Mouse (Mus musculus) ES-Bruce4 (cell line): ENCODE results near the gene Arhgef25. TPM values are rescaled to one million over a fixed set of nuclear protein-coding genes. Genes with fewer than 3 reads are reported as not detected.
A peak's percentile ranks its signal among the peaks of the same experiment; 100 is the strongest.
"Not testable (repeated sequence)": the region's sequence is repeated elsewhere in the genome, so short reads cannot be mapped to it uniquely, and the experiment has no call there.

Experiments
- H3K27ac ChIP-seq: 2 replicates; pipeline ENCODE4 v1.5.1; 2012; ENCODE audit warnings: low read length, inconsistent platforms; ENCODE audit not compliant: insufficient read depth
- H3K27me3 ChIP-seq: 2 replicates; pipeline ENCODE4 v1.6.1; 2012; ENCODE audit warnings: mild to moderate bottlenecking, low read length, inconsistent platforms; ENCODE audit not compliant: control insufficient read depth, poor library complexity, insufficient read depth, severe bottlenecking
- H3K36me3 ChIP-seq: 2 replicates; pipeline ENCODE4 v1.6.1; 2012; ENCODE audit warnings: inconsistent platforms, mild to moderate bottlenecking, low read length, moderate library complexity; ENCODE audit not compliant: control insufficient read depth, poor library complexity, insufficient read depth, severe bottlenecking
- H3K4me1 ChIP-seq: one replicate; pipeline ENCODE4 v1.8.1; 2011; ENCODE audit warnings: low read length; ENCODE audit not compliant: control insufficient read depth, insufficient read depth
- H3K4me3 ChIP-seq: 2 replicates; pipeline ENCODE4 v1.5.1; 2011; ENCODE audit warnings: low read depth, mild to moderate bottlenecking, low read length
- H3K9ac ChIP-seq: 2 replicates; pipeline ENCODE4 v1.6.1; 2012; ENCODE audit warnings: low read depth, mild to moderate bottlenecking, inconsistent platforms; ENCODE audit not compliant: poor library complexity, severe bottlenecking
- H3K9me3 ChIP-seq: replicated peaks from 2 replicates; pipeline ENCODE4 v1.6.1; 2012; ENCODE audit warnings: mild to moderate bottlenecking, low read length, inconsistent platforms; ENCODE audit not compliant: control insufficient read depth, poor library complexity, insufficient read depth, severe bottlenecking
- CTCF ChIP-seq: IDR thresholded peaks from one replicate; pipeline ENCODE4 v1.8.1; 2011; ENCODE audit warnings: low read depth, low read length
- EP300 ChIP-seq: IDR thresholded peaks from 2 replicates; pipeline ENCODE4 v1.6.1; 2011; ENCODE audit warnings: low read depth, low read length; ENCODE audit not compliant: insufficient read depth
- POLR2A ChIP-seq: IDR thresholded peaks from one replicate; pipeline ENCODE4 v1.8.1; 2011; ENCODE audit warnings: low read length; ENCODE audit not compliant: insufficient read depth
- polyA plus RNA-seq: library from polyadenylated mRNA; stranded (reverse); fragments of >200 nt; gene quantifications from 2 replicates; pipeline ENCODE4 v1.2.4, GENCODE M21; 2011; ENCODE audit warnings: low read depth; ENCODE audit not compliant: missing spikeins, insufficient read depth, insufficient read length

Arhgef25 gene
- polyA plus RNA-seq, 1 experiment, result 54.3 TPM

DNA sequence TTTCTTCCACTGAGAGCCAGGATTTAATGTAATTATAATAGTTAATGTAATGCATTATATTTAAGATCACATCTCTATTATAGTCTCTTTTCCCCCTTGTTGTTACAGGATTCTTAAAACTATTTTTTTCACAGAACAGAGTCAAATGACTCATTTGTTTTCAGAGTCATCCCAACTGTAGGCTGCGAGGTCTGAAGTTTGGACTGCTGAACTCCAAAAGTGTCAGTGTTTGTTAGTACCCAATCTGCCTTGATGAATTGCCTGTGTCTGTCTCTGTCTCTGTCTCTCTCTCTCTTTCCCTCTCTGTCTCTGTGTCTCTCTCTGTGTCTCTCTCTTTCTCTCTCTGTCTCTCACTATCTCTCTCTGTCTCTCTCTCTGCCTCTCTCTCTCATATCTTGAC, 33.4 kb downstream of the Arhgef25 start:
- no peak for TF ChIP-seq EP300
- TF ChIP-seq CTCF, result no peak

DNA sequence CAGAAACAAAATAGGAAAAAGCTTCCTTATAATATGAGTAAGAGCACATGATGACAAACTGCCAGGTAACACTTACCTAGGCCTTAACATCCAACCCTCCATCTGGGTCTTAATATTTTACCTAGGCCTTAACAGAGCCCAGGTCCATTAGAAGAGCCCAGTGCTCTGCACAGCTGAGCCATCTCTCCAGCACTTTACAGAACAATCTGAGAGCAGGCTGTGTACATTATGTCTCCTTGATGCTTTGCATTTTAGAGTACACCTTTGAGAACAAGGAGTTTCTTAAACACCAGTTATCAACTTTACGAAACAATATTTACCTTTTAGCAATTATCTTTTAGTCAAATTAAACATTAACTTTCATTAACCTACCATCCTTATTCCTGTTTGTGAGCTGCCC, 33.8 kb downstream of the Arhgef25 start:
- Histone ChIP-seq H3K9ac (no peak overlapping the region), H3K4me1 (no peaks in the 10 kb centered on the region), H3K36me3 (no peaks in the 10 kb centered on the region), H3K9me3 (0 out of 2 replicates have a peak, but pooled peaks cover 7% of the 10 kb centered on the region), H3K4me3 (no peak overlapping the region), H3K27ac (no peak overlapping the region), H3K27me3 (no peaks in the 10 kb centered on the region)
- TF ChIP-seq CTCF, result no peak
- no peak for TF ChIP-seq POLR2A
- TF ChIP-seq EP300, result no peak

More for the DNA sequence above, 33.4 kb downstream of the Arhgef25 start:
- Histone ChIP-seq H3K9me3 (0 out of 2 replicates have a peak, but pooled peaks cover 7% of the 10 kb centered on the region), H3K36me3 (no peaks in the 10 kb centered on the region), H3K9ac (no peak overlapping the region), H3K4me3 (no peak overlapping the region), H3K4me1 (no peaks in the 10 kb centered on the region), H3K27me3 (no peaks in the 10 kb centered on the region), H3K27ac (no peak overlapping the region)

- no peak overlapping the region for H3K9ac ChIP-seq
- H3K4me3 ChIP-seq, result no peak overlapping the region
- no peaks in the 10 kb centered on the region for H3K27me3 ChIP-seq
- H3K9me3 ChIP-seq, result 0 out of 2 replicates have a peak, but pooled peaks cover 7% of the 10 kb centered on the region
- no peak overlapping the region for H3K27ac ChIP-seq
- no peaks in the 10 kb centered on the region for H3K36me3 ChIP-seq
- no peak for TF ChIP-seq CTCF
- H3K4me1 ChIP-seq, result no peaks in the 10 kb centered on the region
Observed at GRCm38 (mm10) chr10:127154652-127155051, 35.2 kb downstream of the Arhgef25 start.

GRCm38 (mm10) chr10:127154241-127154640, 35.6 kb downstream of the Arhgef25 start:
- H3K4me1 ChIP-seq, result no peaks in the 10 kb centered on the region
- no peak overlapping the region for H3K27ac ChIP-seq

DNA sequence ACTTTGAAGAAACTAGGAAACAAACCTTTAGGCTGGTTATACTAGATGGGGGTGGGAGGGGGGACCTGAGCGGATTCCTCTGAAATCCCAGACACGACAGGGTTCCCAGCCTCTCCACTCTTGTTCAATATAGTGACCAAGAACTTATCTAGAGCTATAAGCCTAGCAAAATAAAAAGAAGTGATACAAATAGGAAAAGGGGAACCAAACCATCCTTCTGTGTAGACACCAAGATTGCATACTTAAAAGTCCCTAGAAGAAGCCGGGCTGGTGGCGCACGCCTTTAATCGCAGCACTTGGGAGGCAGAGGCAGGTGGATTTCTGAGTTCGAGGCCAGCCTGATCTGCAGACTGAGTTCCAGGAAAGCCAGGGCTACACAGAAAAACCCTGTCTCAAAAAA, 36.6 kb downstream of the Arhgef25 start:
- Histone ChIP-seq H3K27me3 (no peaks in the 10 kb centered on the region), H3K27ac (no peak overlapping the region), H3K4me1 (no peaks in the 10 kb centered on the region), H3K36me3 (no peaks in the 10 kb centered on the region), H3K4me3 (no peak overlapping the region), H3K9ac (no peak overlapping the region), H3K9me3 (0 out of 2 replicates have a peak, but pooled peaks cover 7% of the 10 kb centered on the region)
- no peak for TF ChIP-seq EP300
- no peak for TF ChIP-seq CTCF
- no peak for TF ChIP-seq POLR2A

More at GRCm38 (mm10) chr10:127154241-127154640, 35.6 kb downstream of the Arhgef25 start:
- no peak overlapping the region for H3K9ac ChIP-seq
- H3K9me3 ChIP-seq, result 0 out of 2 replicates have a peak, but pooled peaks cover 7% of the 10 kb centered on the region
- TF ChIP-seq EP300, result no peak
- TF ChIP-seq CTCF, result no peak
- H3K27me3 ChIP-seq, result no peaks in the 10 kb centered on the region
- H3K4me3 ChIP-seq, result no peak overlapping the region
- no peaks in the 10 kb centered on the region for H3K36me3 ChIP-seq

DNA sequence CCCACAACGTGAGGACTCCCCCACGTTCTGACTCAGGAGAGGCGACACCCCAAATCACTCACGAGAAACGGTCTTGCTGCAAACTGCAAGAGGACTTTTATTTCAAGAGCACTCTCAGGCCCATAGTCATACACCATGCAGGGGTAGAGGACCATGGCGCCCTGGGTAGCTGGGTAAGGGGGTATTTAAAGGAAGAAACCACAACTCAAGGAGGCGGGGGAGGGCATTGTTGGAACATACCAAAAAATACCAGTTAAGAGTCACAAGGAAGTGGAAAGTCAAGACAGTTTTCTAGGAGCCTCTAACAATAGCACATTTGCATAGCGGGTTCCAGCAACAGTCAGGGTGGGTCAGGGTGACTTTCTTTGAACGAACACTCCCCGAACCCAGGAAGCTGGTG, 37.3 kb downstream of the Arhgef25 start:
- H3K4me3 ChIP-seq, H3K4me1 ChIP-seq, H3K9ac ChIP-seq, H3K36me3 ChIP-seq, H3K27me3 ChIP-seq, H3K9me3 ChIP-seq: not testable (repeated sequence)
- peak overlapping the region; percentile 18 for H3K27ac ChIP-seq

DNA sequence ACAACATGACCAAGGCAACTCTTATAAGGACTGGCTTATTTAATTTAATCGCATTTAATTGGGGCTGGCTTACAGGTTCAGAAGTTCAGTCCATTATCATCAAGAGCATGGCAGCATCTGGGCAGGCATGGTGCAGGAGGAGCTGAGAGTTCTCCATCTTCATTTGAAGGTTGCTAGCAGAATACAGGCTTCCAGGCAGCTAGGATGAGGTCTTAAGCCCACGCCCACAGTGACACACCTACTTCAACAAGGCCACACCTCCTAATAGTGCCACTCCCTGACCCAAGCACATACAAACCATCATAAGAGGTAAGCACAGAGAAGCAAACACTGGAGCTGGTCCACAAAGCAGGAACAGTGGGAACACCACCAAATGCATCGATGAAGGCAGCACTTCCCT, 38.6 kb downstream of the Arhgef25 start:
- H3K4me1 ChIP-seq, H3K36me3 ChIP-seq, H3K4me3 ChIP-seq, H3K27ac ChIP-seq, H3K9me3 ChIP-seq, H3K9ac ChIP-seq, H3K27me3 ChIP-seq: not testable (repeated sequence)
